Mouse (Mus musculus): ENCODE measurements around the gene Plekha6.
"Not testable (repeated sequence)": the region's sequence is repeated elsewhere in the genome, so short reads cannot be mapped to it uniquely, and the experiment has no call there.

Plekha6 gene

DNA sequence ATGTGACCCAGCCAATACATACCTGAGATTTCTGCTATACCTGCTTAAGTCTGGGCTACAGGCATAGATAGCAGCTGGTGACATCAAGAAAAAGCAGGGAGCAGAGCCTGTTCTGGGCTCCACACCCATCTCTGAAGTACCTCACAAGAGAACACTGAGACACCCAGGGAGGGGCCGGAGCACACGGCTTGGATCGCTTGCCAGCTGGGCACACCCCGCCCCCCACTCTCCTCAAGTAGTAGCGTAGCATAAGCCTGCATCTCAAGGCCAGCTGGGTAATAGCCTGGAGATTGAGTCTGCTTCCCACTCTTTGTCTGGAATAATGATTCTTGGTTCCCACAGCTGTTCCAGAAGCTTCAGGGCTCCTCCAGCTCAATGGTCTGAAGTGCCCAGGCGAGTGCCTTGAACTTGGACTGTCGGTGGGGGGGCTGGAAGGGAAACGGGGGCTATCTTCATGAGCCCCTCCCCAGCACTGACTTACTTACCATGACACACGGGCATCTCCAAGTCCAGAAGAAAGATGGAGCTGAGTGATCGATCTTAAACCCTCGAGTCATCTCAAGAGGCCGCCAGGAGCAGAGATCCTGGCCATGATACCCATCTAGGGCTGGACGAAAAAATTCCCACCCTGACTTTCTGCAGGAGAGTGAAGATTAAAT lies 157.4 kb downstream of the Plekha6 start, which contains the start of gene Kiss1:
TSS of gene Kiss1 (plus strand) at position 609 of the 659 bp plus-strand sequence.
- no peak for DNase-seq (ENCODE audit: low spot score in 2 of 2)

DNA sequence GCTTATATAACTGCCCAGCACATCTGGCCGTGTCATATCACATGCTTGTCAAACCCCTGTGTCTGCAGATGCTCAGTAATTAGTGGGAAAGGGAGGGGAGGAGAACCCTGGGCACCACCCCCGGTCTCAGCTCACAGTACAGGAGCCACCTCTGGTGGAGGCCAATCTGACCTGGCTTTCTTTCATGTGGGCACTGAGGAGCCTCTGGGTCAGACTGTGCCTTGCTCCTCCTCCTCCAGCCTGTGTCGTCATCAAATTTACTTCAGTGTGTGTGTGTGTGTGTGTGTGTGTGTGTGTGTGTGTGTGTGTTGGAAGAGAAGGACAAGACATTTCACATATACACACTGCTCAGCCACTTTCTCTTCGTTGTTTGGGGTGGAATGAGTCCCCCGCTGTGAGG lies 159.3 kb downstream of the Plekha6 start:
- no peak for DNase-seq (ENCODE audit: low spot score in 2 of 2)

DNA sequence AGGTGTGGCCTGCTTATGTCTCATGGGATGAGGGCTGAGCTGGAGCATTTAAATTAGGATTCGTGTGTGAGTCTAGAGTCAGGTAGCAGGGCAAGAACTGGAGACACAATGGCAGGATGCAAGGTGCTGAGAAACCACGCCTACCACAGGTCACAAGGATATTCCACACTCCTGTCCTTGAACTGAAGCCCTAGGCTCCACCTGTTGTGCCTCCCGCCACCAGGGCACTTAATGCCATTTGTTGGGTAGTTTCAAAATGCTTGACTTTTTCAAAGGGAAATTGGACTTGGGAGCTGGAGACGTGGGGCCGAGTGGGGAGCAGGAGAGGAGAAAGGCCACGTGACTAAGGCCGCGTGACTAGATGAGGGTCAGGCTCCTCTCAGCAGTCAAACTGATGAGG lies 161.9 kb downstream of the Plekha6 start:
- no peak for DNase-seq (ENCODE audit: low spot score in 2 of 2)

DNA sequence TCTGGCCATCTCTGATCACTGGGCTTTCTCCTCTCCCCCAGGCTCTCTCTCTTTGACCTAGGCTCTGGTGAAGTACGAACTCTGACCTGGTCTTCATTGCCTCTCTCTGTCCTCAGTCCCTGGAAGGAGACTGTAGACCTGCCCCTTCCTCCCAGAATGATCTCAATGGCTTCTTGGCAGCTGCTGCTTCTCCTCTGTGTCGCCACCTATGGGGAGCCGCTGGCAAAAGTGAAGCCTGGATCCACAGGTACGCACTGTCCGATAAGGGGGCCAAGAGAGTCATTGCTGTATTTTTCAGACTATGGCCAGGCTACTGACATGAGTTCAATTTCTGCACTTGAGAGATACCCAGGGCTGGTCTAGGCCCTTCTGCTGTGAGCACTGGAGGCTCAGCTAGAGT lies 163.1 kb downstream of the Plekha6 start:
- DNase-seq (ENCODE audit: low spot score in 2 of 2) = no peak

DNA sequence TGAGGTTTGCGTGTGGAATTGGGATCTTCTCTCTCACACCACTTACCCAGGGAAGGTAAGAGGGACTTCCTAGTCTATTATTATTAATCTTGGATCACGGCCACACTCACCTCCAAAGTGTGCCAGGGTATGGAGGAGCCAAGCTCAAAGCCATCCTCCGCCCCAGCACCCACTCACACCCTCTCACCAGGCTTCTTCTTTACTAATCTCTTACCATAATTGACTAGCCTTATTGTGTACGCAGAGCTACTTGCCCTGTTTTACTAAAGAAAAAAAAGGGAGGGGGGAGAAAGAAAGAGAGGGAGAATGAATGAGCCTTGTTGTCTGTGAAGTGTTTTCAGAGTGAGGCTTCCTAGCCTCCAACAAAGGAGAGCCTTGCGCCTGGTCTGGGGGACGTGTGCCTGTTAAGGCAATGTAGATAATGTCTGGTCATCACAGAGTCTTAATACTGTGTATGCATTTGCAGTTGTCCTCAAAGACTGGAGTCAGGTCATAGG lies 164.3 kb downstream of the Plekha6 start:
- DNase-seq (ENCODE audit: low spot score in 2 of 2) = no peak

DNA sequence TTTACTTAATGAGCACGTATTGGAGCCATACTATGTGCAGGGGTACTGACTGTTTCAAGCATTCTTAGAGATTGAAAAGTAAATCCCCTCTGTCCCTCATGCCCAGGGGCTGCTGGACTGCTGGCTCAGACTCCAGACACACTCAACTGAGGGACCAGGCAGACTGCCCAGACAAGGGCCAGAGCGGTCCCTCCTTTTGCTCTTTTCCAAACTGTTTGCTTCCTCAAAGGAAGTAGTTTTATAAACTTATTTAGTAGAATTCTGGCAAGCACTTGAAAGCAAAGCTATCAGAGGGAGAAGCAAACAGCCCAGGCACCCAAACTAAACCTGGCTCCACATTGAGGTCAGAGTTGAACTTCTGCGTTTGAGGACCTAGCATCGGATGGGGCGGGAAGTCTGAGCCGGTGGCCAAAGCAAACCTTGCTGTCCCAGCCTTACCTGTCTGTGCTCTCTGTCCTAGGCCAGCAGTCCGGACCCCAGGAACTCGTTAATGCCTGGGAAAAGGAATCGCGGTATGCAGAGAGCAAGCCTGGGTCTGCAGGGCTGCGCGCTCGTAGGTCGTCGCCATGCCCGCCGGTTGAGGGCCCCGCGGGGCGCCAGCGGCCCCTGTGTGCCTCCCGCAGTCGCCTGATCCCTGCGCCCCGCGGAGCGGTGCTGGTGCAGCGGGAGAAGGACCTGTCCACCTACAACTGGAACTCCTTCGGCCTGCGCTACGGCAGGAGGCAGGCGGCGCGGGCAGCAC lies 165.1 kb downstream of the Plekha6 start:
- DNase-seq (ENCODE audit: low spot score in 2 of 2) = no peak

DNA sequence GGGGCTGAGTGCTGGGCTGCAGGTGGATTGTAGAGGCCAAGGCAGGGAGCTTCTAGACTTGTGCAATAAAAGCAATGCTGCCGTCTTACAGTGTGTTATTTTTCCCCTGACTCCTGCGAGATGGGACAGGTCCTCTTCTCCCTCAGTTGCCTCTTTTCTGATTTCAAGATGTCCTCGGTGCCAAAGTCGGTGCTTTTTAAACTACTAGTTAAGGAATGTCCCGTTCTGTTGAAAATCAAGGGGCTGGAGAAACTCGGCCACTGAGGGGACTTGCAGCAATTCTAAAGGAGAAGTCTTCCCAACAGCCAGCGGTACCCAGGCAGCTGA lies 165.6 kb downstream of the Plekha6 start:
- DNase-seq (ENCODE audit: low spot score in 2 of 2) = no peak

DNA sequence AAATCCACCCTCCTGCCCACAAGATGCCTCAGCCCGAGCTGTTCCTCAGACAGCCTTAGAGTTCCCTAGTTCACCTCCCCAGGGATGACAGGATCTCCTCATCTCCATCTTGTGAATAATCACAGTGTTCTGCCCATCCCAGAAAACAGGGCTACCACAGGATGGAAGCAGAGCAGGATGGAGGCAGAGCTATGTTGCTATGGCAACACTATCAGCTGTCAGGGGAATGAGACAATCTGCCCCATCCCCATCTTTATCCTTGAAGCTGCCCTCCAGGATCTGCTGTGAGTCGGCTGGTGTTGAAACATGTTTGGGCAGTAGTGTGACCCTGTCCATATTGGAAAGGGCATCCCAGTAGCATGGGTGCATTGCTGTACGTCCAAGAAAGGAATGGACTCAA lies 167.1 kb downstream of the Plekha6 start:
- no peak for DNase-seq (ENCODE audit: low spot score in 2 of 2)

DNA sequence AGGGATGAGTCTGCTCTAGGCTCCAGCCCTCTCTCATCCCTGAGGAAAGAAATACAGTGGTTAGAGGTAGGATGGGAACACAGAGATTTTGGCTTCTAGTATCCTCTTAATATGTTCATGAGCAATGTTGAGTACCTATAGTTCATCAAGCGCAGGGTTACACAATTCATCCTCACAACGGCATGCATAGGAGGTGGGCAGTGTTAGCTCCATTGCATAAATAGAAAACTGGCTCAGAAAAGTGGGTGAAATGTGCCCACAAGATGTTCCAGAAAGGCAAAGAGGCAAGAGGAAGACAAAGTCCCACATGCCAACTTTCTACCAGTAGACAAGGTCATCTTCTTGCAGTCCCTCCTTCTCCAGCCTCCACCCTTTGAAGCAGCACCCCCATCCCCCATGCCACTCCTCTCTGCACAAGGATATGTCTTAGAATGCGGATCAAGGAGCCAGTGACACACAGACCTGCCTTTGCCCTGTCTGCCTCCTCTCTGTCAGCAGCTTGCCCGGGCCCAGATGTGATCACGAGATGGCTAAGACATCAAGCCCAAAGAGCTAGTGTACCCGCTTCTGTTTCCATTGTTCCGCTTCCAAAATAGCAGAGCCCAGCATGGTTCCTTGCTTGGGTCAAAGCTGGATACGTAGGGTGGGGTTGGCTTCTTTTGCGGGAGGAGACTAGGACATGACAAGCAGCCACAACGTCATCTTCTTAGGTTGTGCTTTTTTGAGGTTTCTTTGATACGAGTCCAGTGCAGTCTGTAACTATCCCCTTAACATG lies 168.8 kb downstream of the Plekha6 start:
- no peak for DNase-seq (ENCODE audit: low spot score in 2 of 2)

DNA sequence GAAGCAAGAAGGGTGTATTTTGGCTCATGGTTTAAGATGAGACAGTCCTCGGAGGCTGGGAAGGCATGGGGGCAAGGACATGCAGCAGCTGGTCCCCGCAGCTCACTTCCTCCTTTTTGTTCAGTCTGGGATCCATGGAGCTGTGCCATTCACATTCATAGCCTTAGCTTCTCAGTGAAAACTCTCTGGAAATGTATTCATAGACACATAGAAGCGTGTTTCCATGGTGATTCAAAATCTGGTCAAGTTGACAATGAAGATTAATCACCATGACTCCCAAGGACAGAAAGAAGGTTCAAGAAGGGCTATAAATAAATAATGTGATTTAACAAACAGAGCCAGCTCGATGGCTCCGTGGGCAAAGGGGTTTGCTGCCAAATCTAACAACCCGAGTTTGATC lies 169.9 kb downstream of the Plekha6 start:
- no peak for DNase-seq (ENCODE audit: low spot score in 2 of 2)

DNA sequence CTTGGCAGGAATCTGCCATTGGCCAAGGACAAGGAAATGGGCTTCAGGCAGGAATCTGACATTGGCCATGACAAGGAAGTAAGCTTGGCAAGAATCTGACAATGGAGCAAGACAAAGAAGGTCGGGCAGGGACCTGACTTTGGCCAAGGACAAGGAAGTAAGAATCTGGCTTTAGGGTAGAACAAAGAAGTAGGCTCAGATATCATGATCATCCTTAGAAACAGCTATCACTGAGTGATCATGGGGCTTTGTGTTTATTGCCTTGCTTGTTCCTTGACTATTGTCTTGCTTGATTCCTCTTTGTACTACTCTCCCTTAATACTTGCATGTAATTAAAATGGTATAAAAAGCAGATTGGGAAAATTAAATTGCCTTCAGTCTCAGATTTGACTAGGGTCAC lies 176.4 kb downstream of the Plekha6 start:
- DNase-seq (ENCODE audit: low spot score in 2 of 2) = not testable (repeated sequence)

DNA sequence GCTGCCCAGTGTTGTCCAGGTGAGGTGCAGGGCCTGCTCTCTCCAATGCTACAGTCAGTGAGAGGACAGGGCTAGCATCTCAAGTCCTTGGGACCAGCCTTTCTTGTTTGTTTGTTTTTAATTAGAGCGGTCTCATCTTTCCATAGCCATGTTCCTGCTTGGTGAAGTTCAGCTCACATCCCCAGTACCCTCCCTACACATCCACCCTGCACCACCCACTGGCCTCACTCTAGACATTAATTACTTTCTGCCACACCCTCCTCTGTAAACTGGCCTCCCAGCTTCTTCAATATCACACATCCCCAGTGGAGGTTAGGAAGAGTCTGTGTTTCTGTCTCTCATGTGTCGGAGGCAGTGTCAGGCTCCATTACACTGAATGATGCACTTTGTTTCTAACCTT lies 180.3 kb downstream of the Plekha6 start:
- DNase-seq (ENCODE audit: low spot score in 2 of 2) = no peak

DNA sequence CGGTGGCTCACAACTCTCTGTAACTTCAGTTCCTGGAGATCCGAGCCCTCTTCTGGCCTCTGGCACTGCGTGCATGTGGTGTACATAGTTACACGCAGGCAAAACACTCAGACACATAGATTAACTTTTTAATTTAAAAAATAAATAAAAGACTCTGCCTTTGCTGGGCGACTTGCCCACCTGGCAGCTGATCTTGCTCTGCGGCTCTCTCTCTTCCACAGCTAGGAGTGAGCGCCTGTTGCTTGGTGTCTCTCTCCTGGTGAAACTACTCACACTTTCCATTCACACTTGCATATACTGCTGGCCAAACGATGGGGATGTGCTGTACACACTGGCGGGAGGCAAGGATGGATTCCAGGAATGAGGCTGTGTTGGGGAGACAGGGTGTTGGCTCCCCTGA lies 182.5 kb downstream of the Plekha6 start:
- no peak for DNase-seq (ENCODE audit: low spot score in 2 of 2)

DNA sequence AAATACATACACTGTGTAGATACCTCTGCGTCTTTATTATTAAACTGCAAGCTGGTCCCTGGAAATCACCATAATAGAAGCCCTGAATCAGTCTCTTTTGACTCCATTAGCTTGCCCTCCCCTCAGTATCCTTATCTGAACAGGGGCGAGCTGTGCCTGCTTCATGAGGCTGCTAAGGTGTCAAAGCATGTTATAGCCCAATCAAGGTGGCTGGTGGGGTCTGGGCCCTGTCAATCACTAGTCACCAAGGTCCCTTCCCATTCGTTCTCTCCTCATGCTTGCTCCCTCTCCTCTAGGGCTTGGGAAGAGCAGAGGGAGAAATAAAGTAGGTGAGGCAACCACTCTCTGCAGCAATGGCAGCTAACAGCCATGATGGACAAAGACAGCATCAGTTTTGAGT lies 183.2 kb downstream of the Plekha6 start:
- DNase-seq (ENCODE audit: low spot score in 2 of 2) = no peak

DNA sequence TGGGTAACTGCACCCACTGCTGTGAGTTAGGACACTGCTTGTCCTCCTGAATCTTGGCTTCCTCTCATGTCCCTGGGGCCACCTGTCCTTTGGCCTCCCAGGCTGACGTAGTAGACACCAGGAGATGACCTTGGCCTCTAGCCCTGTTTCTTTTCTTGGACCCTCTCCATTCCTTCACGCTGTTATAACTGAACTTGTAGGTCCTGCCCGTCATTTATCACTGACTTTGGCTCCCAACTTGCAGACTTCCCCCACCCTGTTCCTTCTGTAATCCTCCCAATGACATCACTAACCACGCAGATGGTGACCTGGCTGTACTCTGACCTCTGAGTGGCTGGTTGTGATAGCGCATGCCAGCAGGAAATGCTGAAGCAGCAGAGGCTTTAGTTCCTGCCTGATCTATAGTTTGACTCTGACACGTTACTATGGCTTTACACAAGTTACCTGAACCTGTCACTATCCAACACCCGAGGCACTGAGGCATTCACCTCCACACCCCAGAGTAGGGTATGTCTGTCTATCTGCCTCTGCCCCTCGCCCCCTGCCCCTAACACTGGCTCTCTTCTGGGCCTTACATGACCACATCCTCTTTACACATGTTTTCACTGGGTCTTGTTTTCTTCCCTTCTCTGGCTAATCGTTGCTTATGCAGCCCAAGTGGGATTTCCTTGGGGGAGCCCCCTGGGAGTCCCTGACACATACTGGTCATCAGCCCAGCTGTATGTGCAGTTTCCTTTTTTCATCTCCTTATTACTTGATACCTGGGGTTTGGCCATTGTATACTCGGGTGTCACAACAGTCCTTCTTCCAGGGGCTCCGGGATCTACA lies 183.9 kb downstream of the Plekha6 start:
- DNase-seq (ENCODE audit: low spot score in 2 of 2) = no peak

DNA sequence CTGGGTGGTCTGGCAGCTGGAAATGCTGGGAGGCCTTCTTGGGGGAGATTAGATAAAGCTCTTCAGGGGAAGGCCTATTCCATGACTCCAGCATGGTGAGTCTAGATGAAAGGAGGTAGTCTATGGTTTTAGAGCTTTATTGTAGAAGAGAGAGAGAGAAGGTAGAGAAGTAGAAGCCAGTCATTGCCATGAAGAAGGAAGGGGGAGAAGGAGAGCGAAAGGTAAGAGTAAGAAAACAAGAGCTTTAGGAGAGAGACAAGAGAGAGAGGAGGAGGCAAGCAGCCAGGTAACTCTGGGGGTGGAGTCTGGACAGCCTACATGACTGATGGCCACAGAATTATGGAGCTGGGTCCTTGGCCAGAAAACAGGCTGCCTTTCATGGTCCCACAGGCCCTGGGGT lies 186.2 kb downstream of the Plekha6 start, which contains the start of gene Ren1:
TSS of gene Ren1 (plus strand) at position 301 of the 400 bp plus-strand sequence.
- no peak for DNase-seq (ENCODE audit: low spot score in 2 of 2)

DNA sequence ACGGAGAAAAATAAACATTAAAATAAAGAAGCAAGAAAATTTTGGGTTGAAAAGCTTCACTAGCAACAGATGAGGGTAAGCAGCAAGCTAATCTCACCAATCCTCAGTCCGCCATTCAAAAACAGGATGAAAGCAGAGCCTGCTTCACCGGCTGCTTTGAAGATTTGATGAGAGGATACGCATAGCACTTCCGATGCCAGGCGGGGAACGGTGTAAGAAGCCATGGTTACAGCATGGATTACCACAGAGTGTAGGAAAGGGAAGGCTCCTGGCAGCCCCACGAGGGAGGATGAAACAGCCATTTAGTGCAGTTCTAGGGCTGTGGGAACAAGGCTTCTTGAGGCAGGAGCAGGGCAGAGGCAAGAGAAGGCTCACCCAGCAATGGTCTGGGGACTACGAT lies 187.8 kb downstream of the Plekha6 start:
- DNase-seq (ENCODE audit: low spot score in 2 of 2) = no peak
